Mouse (Mus musculus): ENCODE measurements around the gene Fau. TPM values are rescaled to one million over a fixed set of nuclear protein-coding genes. Genes with fewer than 3 reads are reported as not detected.
A peak's percentile ranks its signal among the peaks of the same experiment; 100 is the strongest.

Fau gene
- total RNA-seq, 4 experiments from 2014 or later = 653 to 927 (median 780) TPM

DNA sequence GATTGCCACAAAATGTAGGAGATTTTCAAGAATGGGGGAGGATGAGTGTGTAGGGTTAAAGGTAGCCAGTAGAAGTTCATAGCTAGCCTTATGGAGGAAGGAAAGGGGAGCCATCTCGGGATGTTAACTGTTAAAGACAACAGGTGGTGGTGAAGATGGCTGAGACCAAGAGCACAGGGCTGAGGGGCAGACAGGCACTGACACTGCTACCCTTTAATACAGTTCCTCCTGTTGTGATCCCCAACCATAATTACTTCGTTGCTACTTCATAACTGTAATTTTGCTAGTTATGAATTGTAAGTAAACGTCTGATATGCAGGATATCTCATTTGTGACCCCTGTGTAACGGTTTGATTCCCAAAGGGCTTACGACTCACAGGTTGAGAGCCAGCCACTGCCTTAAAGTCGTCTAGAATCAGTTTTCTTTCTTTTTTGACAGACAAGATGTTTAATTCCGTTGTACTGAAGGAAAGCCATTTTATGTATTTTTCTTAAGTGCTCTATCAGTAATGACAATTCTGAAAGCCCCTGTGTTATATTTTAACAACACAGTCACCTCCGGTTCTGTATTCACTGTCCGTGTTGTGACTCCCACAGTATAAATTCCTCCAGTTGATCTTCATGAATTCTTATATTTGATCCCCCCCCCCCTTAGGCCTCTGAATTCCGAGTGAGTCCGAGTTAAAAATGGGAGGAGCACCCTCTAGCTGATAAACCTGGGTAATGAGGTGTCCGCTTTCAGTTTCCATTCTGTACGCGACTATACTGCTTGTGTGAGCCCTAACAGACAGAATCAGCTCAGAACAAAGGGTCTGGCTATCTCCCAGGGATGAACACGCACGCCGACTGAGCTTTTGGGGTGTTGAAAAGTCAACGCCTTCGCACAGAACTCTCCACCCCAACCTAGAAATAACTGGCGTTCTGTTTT lies 12.0 kb upstream of the Fau start:
- DNase-seq (ENCODE audit: low spot score in 2 of 2) = peak in 1 of 2 experiments; percentile 37

DNA sequence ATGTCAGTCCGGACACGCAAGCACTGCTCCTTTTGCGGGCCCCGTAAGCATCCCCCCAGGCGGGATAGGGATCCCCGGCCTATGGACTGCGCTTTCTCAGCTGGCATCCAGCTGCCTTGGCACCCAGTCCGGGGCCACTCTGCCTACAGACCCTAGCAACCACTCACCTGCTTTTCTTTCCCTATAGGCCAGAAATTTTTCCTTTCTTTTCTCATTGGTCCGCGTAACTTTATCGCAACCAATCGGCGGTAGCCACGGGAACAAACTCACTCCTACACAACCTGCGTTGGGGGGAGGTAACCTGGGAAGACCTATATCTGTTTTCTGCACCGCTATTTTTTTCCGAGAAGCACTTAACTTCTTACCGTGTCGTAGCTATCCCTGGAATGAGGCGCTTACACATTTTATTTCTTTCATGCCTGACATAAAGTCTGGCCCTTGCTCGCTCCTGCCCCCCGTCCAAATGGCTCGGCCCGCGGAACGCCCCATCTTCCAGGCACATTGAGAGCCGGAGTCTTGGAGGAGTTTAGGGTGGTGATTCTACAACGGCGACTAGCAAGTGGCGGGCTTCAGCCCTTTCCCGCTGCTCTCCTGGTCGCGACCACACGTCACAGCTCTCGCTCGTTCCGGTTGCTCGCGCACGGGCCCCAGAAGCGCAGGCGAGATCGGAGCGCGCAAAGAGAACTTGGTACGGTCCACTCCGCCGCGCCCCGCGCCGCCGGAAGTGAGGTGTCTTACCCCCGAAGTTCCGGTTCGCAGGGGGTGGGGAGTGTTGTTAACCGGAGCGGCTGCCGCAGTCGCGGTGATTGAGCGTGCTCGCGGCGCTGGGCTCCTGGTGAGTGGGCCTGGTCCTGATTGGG lies 11.1 kb upstream of the Fau start, which contains the start of gene Syvn1:
TSS of gene Syvn1 (plus strand) at position 283 of the 860 bp plus-strand sequence.
- DNase-seq (ENCODE audit: low spot score in 2 of 2) = peak; percentile 89 to 92

DNA sequence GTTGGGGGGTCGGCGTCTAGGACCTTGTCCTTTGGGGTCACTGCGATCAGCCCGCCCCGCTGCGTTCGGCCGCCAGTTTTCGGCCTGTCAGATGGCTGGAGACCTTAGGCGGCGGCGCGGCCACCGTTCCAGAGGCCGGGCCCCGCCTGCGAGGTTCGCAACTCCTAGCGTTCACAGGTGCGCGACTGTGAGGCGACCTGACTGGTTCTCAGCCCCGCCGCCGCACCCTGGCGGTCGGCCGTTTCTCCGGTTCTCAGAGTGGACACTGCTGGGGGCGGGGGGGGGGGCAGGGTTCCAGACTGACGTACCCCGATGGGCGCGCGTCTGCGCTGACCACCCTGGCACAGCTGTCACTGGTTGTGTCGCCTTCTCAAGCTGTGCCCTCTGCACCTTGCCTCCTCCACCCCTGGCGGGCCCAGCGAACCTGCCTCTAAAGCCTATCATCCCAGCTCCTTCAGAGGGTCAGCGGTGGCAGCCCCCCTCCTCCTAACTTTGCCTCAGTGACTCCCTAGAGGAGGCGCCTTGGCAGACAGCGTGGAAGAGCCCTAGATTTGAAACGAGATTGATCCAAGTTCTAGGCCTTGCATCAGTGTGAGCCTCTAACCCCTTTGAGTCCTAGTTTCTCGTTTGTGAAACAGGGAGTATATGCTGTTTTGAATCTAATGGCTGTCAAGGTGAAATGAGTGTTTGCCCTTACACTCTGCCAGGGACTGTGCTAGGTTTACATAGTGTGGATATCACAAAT lies 10.3 kb upstream of the Fau start:
- DNase-seq (ENCODE audit: low spot score in 2 of 2) = peak in 1 of 2 experiments; percentile 34

DNA sequence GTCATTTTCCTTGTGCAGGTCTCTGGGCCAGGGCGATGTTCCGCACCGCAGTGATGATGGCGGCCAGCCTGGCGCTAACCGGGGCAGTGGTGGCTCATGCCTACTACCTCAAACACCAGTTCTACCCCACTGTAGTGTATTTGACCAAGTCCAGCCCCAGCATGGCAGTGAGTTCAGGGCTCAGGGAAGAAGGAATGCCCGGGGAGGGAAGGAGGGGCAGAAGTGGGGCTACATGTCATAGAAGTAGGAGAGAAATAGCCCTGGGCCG lies 9.8 kb upstream of the Fau start:
- DNase-seq (ENCODE audit: low spot score in 2 of 2) = no peak

DNA sequence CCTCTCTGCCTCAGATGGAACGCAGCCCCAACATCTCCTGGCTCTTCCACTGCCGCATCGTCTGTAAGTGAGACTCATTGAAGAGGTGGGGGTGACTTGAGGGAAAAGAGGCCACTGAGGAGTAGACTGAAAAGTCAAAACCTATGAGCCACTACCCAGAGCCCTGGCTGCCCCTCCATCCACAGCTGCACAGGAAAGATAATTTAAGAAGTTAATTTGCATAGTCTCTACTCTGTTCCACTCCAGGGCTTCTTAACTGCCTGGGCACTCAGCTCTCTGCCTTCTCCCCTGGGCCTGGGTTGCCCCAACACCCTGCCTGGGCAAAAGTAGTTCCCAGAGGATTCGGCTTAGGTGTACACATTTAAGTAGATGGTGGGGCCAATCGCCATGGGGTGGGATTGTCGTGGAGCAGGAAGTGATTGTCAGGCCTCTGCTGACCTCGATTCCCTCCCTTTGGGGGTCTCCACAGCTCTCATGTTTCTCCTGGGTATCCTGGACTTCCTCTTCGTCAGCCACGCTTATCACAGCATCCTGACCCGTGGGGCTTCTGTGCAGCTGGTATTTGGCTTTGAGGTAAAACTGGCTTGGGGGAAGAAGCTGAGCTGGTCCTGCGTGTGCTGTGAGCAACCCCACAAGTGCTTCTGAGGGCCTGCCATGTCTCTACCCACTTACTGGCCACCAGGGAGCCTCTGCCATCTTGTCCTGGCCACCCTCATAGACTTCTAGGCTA lies 8.8 kb upstream of the Fau start:
- DNase-seq (ENCODE audit: low spot score in 2 of 2) = peak in 1 of 2 experiments; percentile 10

DNA sequence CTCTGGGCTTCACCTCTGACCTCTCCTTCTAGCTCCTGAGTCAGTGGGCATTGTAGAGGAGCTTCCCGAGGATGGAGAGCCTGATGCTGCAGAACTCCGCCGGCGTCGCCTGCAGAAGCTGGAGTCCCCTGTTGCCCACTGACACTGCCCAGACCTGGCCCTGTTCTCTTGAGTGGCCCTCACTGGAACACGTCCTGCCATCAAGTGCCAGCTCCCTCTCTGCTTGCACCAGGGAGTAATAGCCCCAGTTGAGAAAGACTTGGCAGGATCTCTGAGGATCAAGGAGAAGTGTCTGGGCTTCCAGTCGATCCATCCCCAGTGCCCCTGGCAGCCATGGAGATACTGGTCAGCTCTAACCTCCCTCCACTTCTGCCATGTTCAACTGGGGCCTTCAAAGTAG lies 5.1 kb upstream of the Fau start:
- no peak for DNase-seq (ENCODE audit: low spot score in 2 of 2)

DNA sequence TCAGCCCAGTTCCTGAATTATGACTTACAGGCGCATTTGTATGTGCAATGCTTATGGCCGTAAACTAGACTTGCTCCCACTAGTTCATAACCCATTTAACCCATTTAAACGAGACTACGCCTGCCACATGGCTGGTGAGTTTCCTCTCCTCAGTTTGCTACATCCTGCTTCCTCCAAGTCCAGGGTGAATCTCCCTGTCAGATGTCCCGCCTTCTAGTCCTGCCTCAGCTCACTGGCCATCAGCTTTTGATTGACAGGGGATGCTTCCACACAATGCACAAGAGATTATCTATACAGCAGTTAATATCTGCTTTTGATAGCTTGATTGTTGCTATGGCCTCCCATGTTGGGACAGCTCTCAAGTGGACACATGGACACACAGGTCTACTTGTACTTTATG lies 3.3 kb upstream of the Fau start:
- DNase-seq (ENCODE audit: low spot score in 2 of 2) = no peak

DNA sequence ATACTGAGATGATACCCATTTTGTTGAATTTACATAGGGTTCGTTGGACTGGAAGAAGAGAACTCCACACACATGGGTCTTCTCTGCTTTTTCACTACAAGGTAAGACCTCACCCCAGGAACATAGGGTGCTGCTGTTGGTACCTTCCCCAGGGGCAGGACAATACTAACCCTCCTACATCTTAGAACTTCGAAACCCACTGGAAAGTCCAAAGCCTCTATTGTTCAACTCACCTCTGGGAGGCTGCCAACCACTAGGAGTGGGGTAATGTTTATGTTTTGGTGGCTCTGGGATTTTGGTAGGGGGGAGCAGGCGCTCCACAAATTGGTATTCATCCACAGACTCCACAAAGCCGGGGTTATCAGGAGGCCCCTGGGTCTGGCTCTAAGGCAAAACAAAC lies 948 bp upstream of the Fau start:
- no peak for DNase-seq (ENCODE audit: low spot score in 2 of 2)

DNA sequence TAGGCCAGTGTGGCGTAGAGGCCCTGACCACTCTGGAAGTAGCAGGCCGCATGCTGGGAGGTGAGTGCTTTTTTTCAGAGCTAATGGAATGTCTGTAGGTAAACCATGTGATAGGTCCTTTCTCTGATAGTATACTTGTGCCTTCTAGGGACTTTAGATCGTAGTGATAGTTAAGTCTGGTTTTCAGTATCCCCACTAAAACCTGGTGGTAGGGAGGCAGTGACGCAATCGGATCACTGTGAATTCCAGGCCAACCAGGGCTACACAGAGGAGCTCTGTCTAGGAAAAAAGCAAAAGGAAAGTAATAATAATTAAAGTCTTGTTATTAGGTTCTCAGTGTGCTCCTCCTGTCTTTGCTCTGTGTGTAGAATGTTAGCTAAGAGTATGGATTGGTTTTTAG lies 869 bp downstream of the Fau start:
- DNase-seq (ENCODE audit: low spot score in 2 of 2) = no peak

DNA sequence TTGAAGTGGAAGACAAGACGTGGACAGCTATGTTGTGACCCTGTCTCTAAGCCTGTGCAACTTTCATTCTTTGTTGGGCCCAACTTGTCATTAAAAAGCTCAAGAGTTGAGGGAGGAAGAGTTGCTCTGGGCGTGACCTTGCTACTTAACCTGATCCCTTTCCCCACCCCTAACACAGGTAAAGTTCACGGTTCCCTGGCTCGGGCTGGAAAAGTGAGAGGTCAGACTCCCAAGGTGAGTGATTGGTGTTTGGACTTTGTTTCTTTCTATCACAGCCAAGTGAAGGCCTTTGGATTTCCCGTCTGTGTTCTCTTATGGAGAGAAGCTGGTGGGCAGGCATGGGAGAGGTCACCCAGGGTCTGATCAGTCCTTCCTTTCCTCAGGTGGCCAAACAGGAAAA lies 1.3 kb downstream of the Fau start:
- no peak for DNase-seq (ENCODE audit: low spot score in 2 of 2)

DNA sequence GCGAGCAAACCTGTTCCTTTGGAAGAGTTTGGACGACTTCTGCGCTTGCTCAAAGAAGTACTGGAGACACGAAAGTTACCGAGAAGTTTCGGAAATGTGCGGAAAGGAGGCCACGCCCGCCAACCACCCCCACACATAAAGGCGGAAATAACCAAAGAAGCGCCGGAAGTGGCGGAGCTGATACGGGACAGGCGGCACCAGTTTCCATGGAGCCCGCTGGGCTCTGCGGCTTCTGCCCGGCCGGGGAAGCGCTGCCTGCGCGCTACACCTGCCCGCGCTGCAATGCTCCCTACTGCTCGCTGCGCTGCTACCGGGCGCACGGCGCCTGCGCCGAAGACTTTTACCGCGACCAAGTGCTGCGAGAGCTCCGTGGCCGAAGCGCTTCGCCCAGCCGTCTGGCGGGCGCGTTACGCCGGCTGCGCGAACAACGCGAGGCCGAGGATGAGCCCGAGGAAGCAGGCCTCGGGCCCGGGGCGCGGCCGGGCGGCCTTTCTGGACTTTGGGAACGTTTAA lies 3.4 kb downstream of the Fau start, which contains the start of gene Znhit2:
TSS of gene Znhit2 (plus strand) at position 172 of the 513 bp plus-strand sequence.
- peak; percentile 93 for DNase-seq (ENCODE audit: low spot score in 2 of 2)

DNA sequence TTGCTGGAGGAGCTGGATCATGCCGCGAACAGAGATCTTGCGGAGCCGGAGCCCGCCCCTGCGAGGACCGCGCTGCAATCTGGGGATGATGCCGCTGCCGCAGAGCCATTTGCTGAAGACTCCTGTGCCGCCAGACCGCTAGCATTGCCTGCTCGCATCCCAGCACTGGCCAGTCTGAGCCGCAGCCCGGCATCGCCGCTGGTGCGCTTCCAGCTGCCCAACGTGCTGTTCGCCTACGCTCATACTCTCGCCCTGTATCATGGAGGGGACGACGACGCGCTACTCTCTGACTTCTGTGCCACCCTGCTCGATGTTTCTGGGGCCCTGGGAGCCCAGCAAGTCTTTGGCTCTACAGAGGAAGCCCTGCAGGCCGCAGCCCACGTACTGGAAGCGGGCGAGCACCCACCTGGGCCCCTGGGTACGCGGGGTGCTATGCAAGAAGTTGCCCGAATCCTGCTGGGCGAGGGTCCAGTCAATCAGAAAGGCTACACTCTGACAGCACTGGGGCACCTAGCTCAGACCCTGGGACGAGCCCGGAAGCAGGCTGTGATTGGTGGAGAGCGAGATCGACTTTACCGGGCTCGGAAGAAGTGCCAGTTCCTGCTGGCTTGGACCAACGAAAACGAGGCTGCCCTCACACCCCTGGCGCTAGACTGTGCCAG lies 4.1 kb downstream of the Fau start:
- DNase-seq (ENCODE audit: low spot score in 2 of 2) = no peak

DNA sequence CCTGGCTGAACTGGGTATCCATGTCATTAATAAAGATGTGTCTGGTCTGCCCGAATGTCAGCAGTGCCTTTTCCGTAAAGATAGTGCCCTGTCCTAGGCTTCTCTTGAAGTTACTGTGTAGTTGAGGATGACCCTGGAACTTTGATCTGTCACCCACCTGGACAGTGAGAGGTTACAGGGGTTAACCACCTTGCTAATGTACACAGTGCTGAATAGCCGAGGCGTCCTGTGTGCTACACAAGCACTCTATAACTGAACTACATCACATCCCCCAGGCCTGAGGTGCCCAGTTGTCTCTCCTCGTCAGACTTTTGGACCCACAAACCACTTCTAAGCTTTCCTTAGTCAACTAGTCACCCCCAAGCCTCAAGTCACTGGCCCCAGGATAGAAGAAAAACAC lies 4.8 kb downstream of the Fau start:
- no peak for DNase-seq (ENCODE audit: low spot score in 2 of 2)

DNA sequence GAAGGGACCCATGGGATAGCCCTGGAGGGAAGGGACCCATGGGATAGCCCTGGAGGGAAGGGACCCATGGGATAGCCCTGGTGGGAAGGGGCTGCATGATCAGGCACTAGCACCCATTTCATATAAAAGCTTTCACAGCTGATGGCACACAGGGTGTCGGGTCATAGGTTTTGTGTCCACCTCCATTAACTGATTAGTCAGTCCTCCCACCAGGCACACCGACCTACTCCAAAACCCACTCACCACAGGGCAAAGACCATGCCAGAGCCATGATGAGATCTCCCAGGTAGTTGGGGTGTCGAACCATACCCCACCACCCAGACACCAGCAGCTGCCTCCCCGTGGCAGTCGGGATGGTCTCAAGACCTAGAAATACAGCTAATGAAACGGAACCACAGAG lies 5.4 kb downstream of the Fau start:
- no peak for DNase-seq (ENCODE audit: low spot score in 2 of 2)

DNA sequence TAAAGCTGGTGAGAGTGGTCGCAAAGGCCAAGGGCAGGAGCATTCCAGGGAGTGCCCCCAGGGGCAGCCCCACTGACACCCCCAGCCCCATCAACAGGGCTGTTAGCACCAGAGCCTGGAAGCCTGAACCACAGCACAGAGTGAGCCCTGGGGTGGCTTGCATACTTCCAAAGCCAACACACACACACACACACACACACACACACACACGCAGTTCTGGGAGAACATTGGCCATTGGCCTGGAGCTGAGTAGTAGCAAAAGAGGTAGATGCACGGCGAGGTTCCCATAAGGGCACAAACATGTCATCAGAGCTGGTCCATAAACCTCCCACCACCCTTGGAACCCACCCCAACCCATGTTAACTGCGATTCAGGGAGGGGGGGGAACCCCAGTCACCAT lies 8.9 kb downstream of the Fau start:
- DNase-seq (ENCODE audit: low spot score in 2 of 2) = no peak

DNA sequence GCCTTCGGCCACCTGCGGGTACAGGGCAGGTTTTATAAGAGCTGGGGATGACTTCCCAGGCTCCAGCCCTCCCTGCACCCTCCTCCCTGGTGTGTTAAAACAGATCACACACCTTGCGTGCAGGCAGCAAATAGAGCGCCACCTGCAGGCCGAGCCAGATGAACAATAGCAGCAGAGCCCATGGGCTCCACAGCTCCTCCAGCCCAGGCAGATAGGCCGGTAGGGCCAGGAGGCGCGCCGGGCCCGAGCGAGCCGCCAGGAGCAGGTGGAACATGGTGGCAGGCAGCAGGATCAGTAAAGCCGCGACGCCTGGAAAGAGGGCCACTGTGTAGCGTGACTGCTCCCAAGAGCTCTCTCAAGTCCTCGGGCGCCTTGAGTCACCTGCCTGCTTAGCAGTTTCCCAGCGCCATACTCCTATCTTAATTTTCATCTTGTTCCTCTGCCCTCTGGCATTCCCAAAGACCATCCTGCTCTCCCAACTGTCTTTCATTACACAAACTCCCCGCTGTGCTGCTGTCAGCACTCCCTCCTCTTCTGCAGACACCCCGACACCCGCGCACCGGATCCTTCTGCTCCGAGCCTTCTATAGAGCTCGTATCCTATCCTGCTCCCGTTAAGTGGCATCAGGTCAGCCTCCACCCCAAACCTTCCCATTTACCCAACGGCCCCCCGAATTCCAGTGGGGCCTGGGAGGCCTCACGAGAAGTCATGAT lies 9.5 kb downstream of the Fau start:
- DNase-seq (ENCODE audit: low spot score in 2 of 2) = peak; percentile 79 to 85

DNA sequence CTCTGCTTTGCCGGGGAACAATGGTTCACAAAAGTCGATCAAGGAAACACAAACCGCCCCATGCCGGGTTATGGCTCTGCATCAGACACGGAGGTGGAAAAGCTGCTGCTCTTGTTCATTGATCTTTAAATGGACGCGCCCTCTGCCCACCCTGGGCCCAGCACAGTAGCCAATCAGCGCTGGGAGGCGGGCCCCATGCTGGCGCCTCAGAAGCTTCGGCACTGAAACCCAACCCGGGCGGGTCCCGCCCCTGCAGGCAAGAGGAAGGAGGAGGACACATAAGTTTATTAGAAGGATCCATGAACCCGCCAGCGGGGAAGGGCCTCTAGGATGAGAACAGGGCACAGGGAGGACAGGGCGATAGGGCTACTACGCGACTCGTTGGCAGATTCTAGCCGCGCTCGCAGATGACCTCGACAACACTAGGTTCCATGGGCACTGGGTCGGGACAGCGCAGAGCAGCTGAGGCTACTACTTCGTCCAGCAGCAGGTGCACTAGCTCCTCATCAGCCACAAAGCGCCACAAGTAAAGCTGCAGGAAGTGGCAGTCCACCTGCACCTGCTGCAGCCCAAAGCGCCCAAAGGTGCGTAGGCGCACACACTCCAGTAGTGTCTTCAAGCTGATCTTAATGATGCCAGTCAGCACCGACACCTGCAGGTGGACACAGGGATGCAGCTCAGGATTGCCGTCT lies 10.2 kb downstream of the Fau start, which contains the start of gene Tm7sf2:
TSS of gene Tm7sf2 (minus strand) at position 650 of the 692 bp plus-strand sequence.
- peak; percentile 80 to 85 for DNase-seq (ENCODE audit: low spot score in 2 of 2)

DNA sequence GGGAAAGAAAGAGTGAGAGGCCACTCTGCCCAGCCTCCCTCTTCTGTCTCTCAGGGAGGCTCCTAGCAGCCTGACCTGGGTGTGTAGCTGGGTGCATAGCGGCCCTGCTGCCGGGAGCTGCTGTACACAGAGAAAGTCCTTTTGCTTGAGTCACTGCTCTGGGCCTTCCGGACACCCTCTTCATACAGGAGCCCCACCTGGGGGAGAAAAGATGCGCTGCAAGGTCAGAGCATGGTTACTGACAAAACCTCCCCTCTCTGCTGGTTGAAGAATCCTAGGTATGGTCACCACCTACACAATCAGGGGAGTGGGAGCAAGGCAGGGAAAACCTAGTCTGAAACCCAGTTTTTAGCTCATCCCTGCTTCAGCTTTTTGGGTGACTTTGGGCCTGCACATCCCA lies 11.3 kb downstream of the Fau start:
- DNase-seq (ENCODE audit: low spot score in 2 of 2) = no peak

DNA sequence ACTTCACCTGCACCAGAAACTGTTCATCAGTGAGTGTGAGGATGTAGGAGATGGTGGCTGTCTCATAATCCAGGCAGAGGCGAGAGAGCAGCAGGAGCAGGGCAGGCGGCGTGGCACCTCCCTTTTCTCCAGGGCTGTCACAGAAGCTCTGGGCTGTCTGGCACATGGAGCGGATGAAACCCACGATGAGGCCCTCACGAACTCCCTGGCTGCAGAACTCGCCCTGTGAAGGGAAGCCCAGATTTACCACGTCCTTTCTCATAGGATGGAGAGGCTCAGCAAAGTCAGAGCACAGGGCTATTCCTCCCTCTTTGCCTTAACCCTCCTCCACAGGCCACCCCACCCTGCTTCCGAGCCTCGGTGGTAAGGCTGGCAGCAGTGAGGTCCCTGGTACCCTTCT lies 12.2 kb downstream of the Fau start:
- no peak for DNase-seq (ENCODE audit: low spot score in 2 of 2)
